Mouse (Mus musculus): ENCODE measurements around the gene Rpl13a.

Rpl13a gene

DNA sequence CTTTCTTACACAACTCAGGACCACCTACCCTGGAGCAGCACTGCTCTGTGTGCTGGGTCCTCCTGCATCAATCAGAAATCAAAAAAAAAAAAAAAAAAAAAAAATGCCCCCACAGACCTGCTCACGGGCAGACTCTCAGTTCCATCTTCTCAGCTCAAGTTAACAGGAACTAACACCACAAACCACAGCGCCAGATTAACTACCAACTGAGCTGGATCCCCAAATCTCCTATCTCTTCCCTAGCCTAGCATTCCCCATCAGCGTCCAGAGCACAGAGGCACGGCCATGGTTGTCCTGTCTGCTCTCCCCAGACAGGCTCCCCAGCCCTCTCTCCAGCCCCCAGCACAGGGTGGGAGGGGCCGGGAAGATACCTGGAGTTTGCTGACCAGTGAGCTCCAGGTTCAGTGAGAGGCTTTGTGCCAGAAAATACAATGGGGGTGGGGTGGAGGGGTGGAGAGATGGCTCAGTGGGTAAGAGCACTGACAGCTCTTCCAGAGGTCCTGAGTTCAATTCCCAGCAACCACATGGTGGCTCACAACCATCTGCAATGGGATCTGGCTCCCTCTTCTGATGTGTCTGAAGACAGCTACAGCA, 21.4 kb downstream of the Rpl13a start:
- H3K36me3 ChIP-seq (ENCODE audit: insufficient read depth, low read length), result 0 out of 2 replicates have a peak, but pooled peaks cover 4% of the 10 kb centered on the region
- peaks cover 82% of the 10 kb centered on the region for H3K4me1 ChIP-seq (replicated peaks; ENCODE audit: low read depth, low read length)
- TF ChIP-seq NANOG (IDR thresholded peaks at IDR 0.05; ENCODE audit: borderline replicate concordance, low read length), result no peak
- no peak for TF ChIP-seq CTCF (conservative IDR thresholded peaks at IDR 0.05; ENCODE audit: low read length)
- no peak for TF ChIP-seq POU5F1 (IDR thresholded peaks at IDR 0.05; ENCODE audit: borderline replicate concordance, low read length)
- no peaks in the 10 kb centered on the region for H3K27me3 ChIP-seq (ENCODE audit: insufficient read depth, low read length)
- H3K9me3 ChIP-seq (ENCODE audit: low read length), result no peaks in the 10 kb centered on the region
- peak overlapping the region; percentile 41 for H3K4me3 ChIP-seq (replicated peaks; ENCODE audit: low read length)

DNA sequence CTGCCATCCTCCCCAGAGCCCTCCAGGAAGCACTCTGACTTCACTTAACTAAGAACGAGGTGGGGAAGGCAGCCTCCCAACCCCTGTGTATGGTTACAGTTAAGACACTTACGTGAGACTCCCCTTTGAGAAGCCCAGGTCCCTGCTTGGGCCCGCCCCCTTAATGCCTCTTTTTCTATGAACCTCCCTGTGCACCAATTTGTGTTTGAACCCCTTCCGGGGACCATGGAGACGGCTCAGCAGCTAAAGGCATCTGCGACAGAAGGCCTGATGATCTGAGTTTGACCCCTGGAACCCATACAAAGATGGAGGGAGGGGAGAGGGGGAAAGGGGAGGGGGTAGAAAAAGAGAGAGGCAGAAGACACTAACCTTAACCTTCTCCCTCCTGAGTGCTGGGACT, 22.1 kb downstream of the Rpl13a start:
- Histone ChIP-seq H3K36me3 (ENCODE audit: insufficient read depth, low read length) (peaks cover 8% of the 10 kb centered on the region; the same call in 1 of the 2 replicates), H3K27me3 (ENCODE audit: insufficient read depth, low read length) (no peaks in the 10 kb centered on the region), H3K9me3 (ENCODE audit: low read length) (no peaks in the 10 kb centered on the region), H3K4me3 (replicated peaks; ENCODE audit: low read length) (peak overlapping the region; percentile 41), H3K4me1 (replicated peaks; ENCODE audit: low read depth, low read length) (peaks cover 81% of the 10 kb centered on the region)
- TF ChIP-seq CTCF (conservative IDR thresholded peaks at IDR 0.05; ENCODE audit: low read length) (no peak), POU5F1 (IDR thresholded peaks at IDR 0.05; ENCODE audit: borderline replicate concordance, low read length) (no peak)

DNA sequence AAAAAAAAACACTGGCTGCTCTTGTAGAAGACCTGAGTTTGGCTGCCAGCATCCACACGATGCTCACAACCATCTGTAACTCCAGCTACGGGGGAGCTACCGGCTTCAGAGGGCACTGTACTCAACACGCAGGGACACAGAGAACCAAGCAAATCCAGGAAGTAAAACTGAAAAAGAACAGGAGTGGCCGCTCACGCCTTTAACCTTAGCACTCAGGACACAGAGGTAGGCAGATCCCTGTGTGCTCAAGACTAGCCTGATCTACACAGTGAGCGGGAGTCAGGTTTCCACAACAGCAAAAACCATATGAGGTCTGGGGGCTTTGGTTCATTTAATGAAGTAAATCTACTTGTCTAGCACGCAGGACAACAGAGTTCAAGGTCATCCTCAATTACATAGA, 23.1 kb downstream of the Rpl13a start:
- Histone ChIP-seq H3K9me3 (ENCODE audit: low read length) (no peaks in the 10 kb centered on the region), H3K4me3 (replicated peaks; ENCODE audit: low read length) (no peak overlapping the region), H3K4me1 (replicated peaks; ENCODE audit: low read depth, low read length) (peaks cover 73% of the 10 kb centered on the region), H3K36me3 (ENCODE audit: insufficient read depth, low read length) (peaks cover 8% of the 10 kb centered on the region; the same call in 1 of the 2 replicates), H3K27me3 (ENCODE audit: insufficient read depth, low read length) (no peaks in the 10 kb centered on the region)
- TF ChIP-seq NANOG (IDR thresholded peaks at IDR 0.05; ENCODE audit: borderline replicate concordance, low read length) (no peak), POU5F1 (IDR thresholded peaks at IDR 0.05; ENCODE audit: borderline replicate concordance, low read length) (no peak), CTCF (conservative IDR thresholded peaks at IDR 0.05; ENCODE audit: low read length) (no peak)

GRCm38 (mm10) chr7:45104941-45105340, 23.6 kb downstream of the Rpl13a start:
- H3K27me3 ChIP-seq (ENCODE audit: insufficient read depth, low read length), result no peaks in the 10 kb centered on the region
- H3K36me3 ChIP-seq (ENCODE audit: insufficient read depth, low read length), result peaks cover 8% of the 10 kb centered on the region; the same call in 1 of the 2 replicates
- no peak overlapping the region for H3K4me3 ChIP-seq (replicated peaks; ENCODE audit: low read length)
- H3K9me3 ChIP-seq (ENCODE audit: low read length), result no peaks in the 10 kb centered on the region
- H3K4me1 ChIP-seq (replicated peaks; ENCODE audit: low read depth, low read length), result peaks cover 68% of the 10 kb centered on the region
- no peak for TF ChIP-seq CTCF (conservative IDR thresholded peaks at IDR 0.05; ENCODE audit: low read length)
- TF ChIP-seq POU5F1 (IDR thresholded peaks at IDR 0.05; ENCODE audit: borderline replicate concordance, low read length), result no peak
- no peak for TF ChIP-seq NANOG (IDR thresholded peaks at IDR 0.05; ENCODE audit: borderline replicate concordance, low read length)

DNA sequence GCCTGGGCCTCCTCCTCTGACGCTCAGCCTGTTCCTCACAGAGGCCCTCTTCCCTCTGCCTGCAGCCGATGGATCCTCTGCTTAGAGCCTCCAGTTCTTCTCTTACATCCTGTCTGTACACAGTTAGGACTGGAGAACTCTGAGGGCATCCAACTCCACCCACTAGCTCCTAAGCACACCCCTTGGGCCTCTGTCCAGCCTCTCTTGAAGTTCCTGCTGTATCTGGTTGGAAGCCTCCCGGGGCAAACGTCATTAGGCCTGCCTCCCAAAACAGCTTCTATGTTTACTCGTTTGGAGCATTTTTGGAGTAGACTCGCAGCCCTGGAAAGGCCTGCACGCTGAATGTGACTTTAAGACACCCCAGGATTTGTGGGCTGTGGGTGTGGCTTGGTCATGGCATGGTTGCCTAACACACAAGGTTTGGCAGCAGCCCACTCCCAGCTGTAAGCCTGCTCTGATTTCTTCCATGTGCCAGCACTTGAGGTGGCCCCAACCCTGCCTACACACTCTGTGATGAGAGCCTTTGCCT, 24.8 kb downstream of the Rpl13a start, which contains the start of gene Fcgrt:
Gene Fcgrt (minus strand): TSS at position 200 of the 529 bp plus-strand sequence.
- H3K27me3 ChIP-seq (ENCODE audit: insufficient read depth, low read length), result no peaks in the 10 kb centered on the region
- no peaks in the 10 kb centered on the region for H3K9me3 ChIP-seq (ENCODE audit: low read length)
- H3K4me1 ChIP-seq (replicated peaks; ENCODE audit: low read depth, low read length), result peaks cover 63% of the 10 kb centered on the region
- TF ChIP-seq NANOG (IDR thresholded peaks at IDR 0.05; ENCODE audit: borderline replicate concordance, low read length) (no peak), CTCF (conservative IDR thresholded peaks at IDR 0.05; ENCODE audit: low read length) (no peak)
- H3K36me3 ChIP-seq (ENCODE audit: insufficient read depth, low read length), result peaks cover 8% of the 10 kb centered on the region; the same call in 1 of the 2 replicates
- H3K4me3 ChIP-seq (replicated peaks; ENCODE audit: low read length), result no peak within 1 kb of the TSS

DNA sequence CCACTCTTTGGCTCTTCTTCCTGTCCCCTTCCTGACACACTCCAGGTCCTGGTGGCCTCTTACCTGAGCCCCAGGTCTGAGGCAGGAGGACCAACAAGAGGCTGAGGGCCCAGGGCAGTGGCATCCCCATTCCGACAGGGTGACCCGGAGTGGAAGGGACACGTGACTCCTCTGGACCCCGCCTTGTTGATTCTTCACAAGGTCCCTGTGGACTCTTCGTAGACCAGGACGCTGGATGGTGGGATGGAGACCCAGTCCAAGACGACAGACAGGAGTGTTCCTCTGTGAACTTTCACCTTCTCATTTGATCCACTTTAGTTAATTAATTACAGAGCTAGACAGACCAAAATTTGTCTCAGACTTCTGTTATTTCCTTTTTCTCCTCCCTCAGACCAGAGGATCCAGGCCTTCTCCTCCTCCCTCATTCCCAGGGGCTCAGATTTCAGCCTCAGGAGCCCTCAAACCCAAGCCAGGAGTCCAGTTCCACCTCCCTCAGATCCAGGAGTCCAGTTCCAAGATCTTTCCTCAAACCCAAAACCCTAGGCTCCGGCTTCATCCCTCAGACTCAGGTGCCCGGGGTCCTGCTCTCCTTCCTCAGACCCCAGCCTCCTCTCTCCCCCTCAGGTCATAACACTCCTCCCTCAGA, 25.5 kb downstream of the Rpl13a start:
- no peak for TF ChIP-seq NANOG (IDR thresholded peaks at IDR 0.05; ENCODE audit: borderline replicate concordance, low read length)
- no peaks in the 10 kb centered on the region for H3K27me3 ChIP-seq (ENCODE audit: insufficient read depth, low read length)
- no peaks in the 10 kb centered on the region for H3K9me3 ChIP-seq (ENCODE audit: low read length)
- peaks cover 64% of the 10 kb centered on the region for H3K4me1 ChIP-seq (replicated peaks; ENCODE audit: low read depth, low read length)
- no peak overlapping the region for H3K4me3 ChIP-seq (replicated peaks; ENCODE audit: low read length)
- H3K36me3 ChIP-seq (ENCODE audit: insufficient read depth, low read length), result peaks cover 8% of the 10 kb centered on the region; the same call in 1 of the 2 replicates

GRCm38 (mm10) chr7:45102441-45102840, 26.1 kb downstream of the Rpl13a start:
- Histone ChIP-seq H3K9me3 (ENCODE audit: low read length) (no peaks in the 10 kb centered on the region), H3K27me3 (ENCODE audit: insufficient read depth, low read length) (no peaks in the 10 kb centered on the region), H3K4me3 (replicated peaks; ENCODE audit: low read length) (no peak overlapping the region), H3K36me3 (ENCODE audit: insufficient read depth, low read length) (peaks cover 8% of the 10 kb centered on the region; the same call in 1 of the 2 replicates), H3K4me1 (replicated peaks; ENCODE audit: low read depth, low read length) (peaks cover 69% of the 10 kb centered on the region)
- TF ChIP-seq NANOG (IDR thresholded peaks at IDR 0.05; ENCODE audit: borderline replicate concordance, low read length) (no peak), CTCF (conservative IDR thresholded peaks at IDR 0.05; ENCODE audit: low read length) (no peak), POU5F1 (IDR thresholded peaks at IDR 0.05; ENCODE audit: borderline replicate concordance, low read length) (no peak)

- Histone ChIP-seq H3K4me3 (replicated peaks; ENCODE audit: low read length) (no peak overlapping the region), H3K9me3 (ENCODE audit: low read length) (no peaks in the 10 kb centered on the region), H3K4me1 (replicated peaks; ENCODE audit: low read depth, low read length) (peaks cover 64% of the 10 kb centered on the region), H3K36me3 (ENCODE audit: insufficient read depth, low read length) (peaks cover 8% of the 10 kb centered on the region; the same call in 1 of the 2 replicates), H3K27me3 (ENCODE audit: insufficient read depth, low read length) (no peaks in the 10 kb centered on the region)
- no peak for TF ChIP-seq NANOG (IDR thresholded peaks at IDR 0.05; ENCODE audit: borderline replicate concordance, low read length)
- TF ChIP-seq POU5F1 (IDR thresholded peaks at IDR 0.05; ENCODE audit: borderline replicate concordance, low read length), result no peak
- no peak for TF ChIP-seq CTCF (conservative IDR thresholded peaks at IDR 0.05; ENCODE audit: low read length)
These were observed 28.5 kb downstream of the Rpl13a start for GRCm38 (mm10) chr7:45100046-45100445.
